Mouse (Mus musculus) ES-E14 (cell line): ENCODE results near the gene Ttyh2. TPM values are rescaled to one million over a fixed set of nuclear protein-coding genes. Genes with fewer than 3 reads are reported as not detected.

Source experiments
- DNase-seq: peaks from one replicate; pipeline ENCODE4 v3.0.0-alpha.2; 2013; ENCODE audit warnings: low read depth, low spot score
- H3K27ac ChIP-seq: 2 replicates; pipeline ENCODE4 v1.5.1; 2012; ENCODE audit warnings: low read depth, mild to moderate bottlenecking, low read length, moderate library complexity, mixed read lengths; ENCODE audit not compliant: poor library complexity, insufficient read depth, severe bottlenecking
- H3K36me3 ChIP-seq: 2 replicates; pipeline ENCODE4 v1.6.1; 2012; ENCODE audit warnings: mild to moderate bottlenecking, low read length, moderate library complexity, mixed read lengths; ENCODE audit not compliant: control insufficient read depth, poor library complexity, insufficient read depth, severe bottlenecking
- H3K4me1 ChIP-seq, 2 experiments: fragments of 150-350 bp in 1 of 2; sonication (generic) in 1 of 2; 2 replicates each; pipeline ENCODE4 v1.6.1; 2012; ENCODE audit warnings: low read length in 2 of 2, mild to moderate bottlenecking in 1 of 2, mixed read lengths in 1 of 2; ENCODE audit not compliant: control insufficient read depth in 2 of 2, insufficient read depth in 2 of 2, poor library complexity in 1 of 2
- H3K4me3 ChIP-seq, 2 experiments: fragments of 150-350 bp in 1 of 2; sonication (generic) in 1 of 2; 2 replicates each; pipeline ENCODE4 v1.5.1; 2012; ENCODE audit warnings: low read length in 2 of 2, low read depth in 1 of 2, mild to moderate bottlenecking in 1 of 2, mixed read lengths in 1 of 2; ENCODE audit not compliant: insufficient read depth in 1 of 2, poor library complexity in 1 of 2, severe bottlenecking in 1 of 2
- H3K9ac ChIP-seq: 2 replicates; pipeline ENCODE4 v1.6.1; 2012; ENCODE audit warnings: low read depth, mild to moderate bottlenecking, low read length, mixed read lengths; ENCODE audit not compliant: poor library complexity, insufficient read depth, severe bottlenecking
- H3K9me3 ChIP-seq: fragments of 150-350 bp; sonication (generic); 2 replicates; pipeline ENCODE4 v1.6.1; 2012; ENCODE audit warnings: low read depth, mild to moderate bottlenecking, low read length; ENCODE audit not compliant: control insufficient read depth, insufficient read depth
- CHD2 ChIP-seq: IDR thresholded peaks from 2 replicates; pipeline ENCODE4 v1.6.1; 2014; ENCODE audit warnings: mild to moderate bottlenecking, low read depth, low read length, inconsistent platforms
- HCFC1 ChIP-seq: IDR thresholded peaks from 2 replicates; pipeline ENCODE4 v1.6.1; 2012; ENCODE audit warnings: low read length, inconsistent platforms, borderline replicate concordance; ENCODE audit not compliant: insufficient read depth
- MAFK ChIP-seq: IDR thresholded peaks from 2 replicates; pipeline ENCODE4 v1.6.1; 2014; ENCODE audit warnings: mild to moderate bottlenecking, low read depth, low read length, inconsistent platforms; ENCODE audit not compliant: insufficient read depth
- ZC3H11A ChIP-seq: IDR thresholded peaks from 2 replicates; pipeline ENCODE4 v1.6.1; 2012; ENCODE audit warnings: low read depth, mild to moderate bottlenecking, inconsistent platforms, low read length, borderline replicate concordance
- ZNF384 ChIP-seq: IDR thresholded peaks from 2 replicates; pipeline ENCODE4 v1.6.1; 2012; ENCODE audit warnings: low read depth, low read length, inconsistent platforms
- in situ Hi-C, 2 experiments: fragments of 600-800 bp; cut with MboI; formaldehyde crosslinking; loops; one replicate each; pipeline ENCODE4 v1.15.1; 2025; ENCODE audit warnings: low sequenced_read_pairs in 2 of 2, inconsistent platforms in 1 of 2; ENCODE audit not compliant: unreplicated experiment in 2 of 2
- total RNA-seq: library from RNA; depleted of rRNA; stranded (reverse); fragments of 300-350 nt; gene quantifications from 2 replicates; pipeline ENCODE4 v1.2.3, GENCODE M21; 2012

Gene Ttyh2
- total RNA-seq, 1 experiment, result 16.7 TPM

- Histone ChIP-seq H3K36me3 (peaks cover 4% of the 10 kb centered on the region; the same call in 1 of the 2 replicates), H3K4me1 (peaks cover 0 to 38% of the 10 kb centered on the region in 2 experiments; a peak in 3 of 4 replicates), H3K9ac (peak overlapping the region; percentile 36; the same call in 1 of the 2 replicates), H3K4me3 (peak overlapping the region; percentile 25 to 57), H3K27ac (peak overlapping the region; percentile 47), H3K9me3 (no peaks in the 10 kb centered on the region)
- in situ Hi-C loops, result no loop called here
- peak; percentile 78 for DNase-seq
- TF ChIP-seq HCFC1 (no peak), ZC3H11A (no peak), CHD2 (no peak), MAFK (no peak), ZNF384 (no peak)
These were observed 8.7 kb downstream of the Ttyh2 start for GRCm38 (mm10) chr11:114683722-114684621.

- H3K9me3 ChIP-seq, result no peaks in the 10 kb centered on the region
- TF ChIP-seq CHD2, result no peak
- TF ChIP-seq MAFK, result no peak
- no peak for TF ChIP-seq ZC3H11A
- no peak for TF ChIP-seq ZNF384
- no peak for TF ChIP-seq HCFC1
- DNase-seq, result no peak
- H3K4me3 ChIP-seq, result no peak overlapping the region
- in situ Hi-C loops, result no loop called here
- H3K4me1 ChIP-seq, result peaks cover 0 to 38% of the 10 kb centered on the region in 2 experiments; a peak in 3 of 4 replicates
- no peak overlapping the region for H3K9ac ChIP-seq
- H3K36me3 ChIP-seq, result no peaks in the 10 kb centered on the region; the same call in 1 of the 2 replicates
- H3K27ac ChIP-seq, result no peak overlapping the region
These were observed 9.6 kb downstream of the Ttyh2 start for GRCm38 (mm10) chr11:114684627-114685373.

- Histone ChIP-seq H3K9ac (no peak overlapping the region), H3K36me3 (peaks cover 3% of the 10 kb centered on the region; the same call in 1 of the 2 replicates), H3K4me3 (no peak overlapping the region), H3K4me1 (peaks cover 0 to 41% of the 10 kb centered on the region in 2 experiments; a peak in 3 of 4 replicates), H3K9me3 (no peaks in the 10 kb centered on the region), H3K27ac (no peak overlapping the region)
- in situ Hi-C loops, result no loop called here
- no peak for DNase-seq
- TF ChIP-seq ZNF384 (no peak), ZC3H11A (no peak), MAFK (no peak), CHD2 (no peak), HCFC1 (no peak)
These were observed 10.4 kb downstream of the Ttyh2 start for GRCm38 (mm10) chr11:114685526-114686040.

GRCm38 (mm10) chr11:114686221-114686959 is 11.2 kb downstream of the Ttyh2 start:
- no peak for DNase-seq
- Histone ChIP-seq H3K4me1 (peaks cover 0 to 42% of the 10 kb centered on the region in 2 experiments; a peak in 3 of 4 replicates), H3K9ac (no peak overlapping the region), H3K36me3 (peaks cover 3% of the 10 kb centered on the region; the same call in 1 of the 2 replicates), H3K9me3 (no peaks in the 10 kb centered on the region), H3K4me3 (no peak overlapping the region), H3K27ac (no peak overlapping the region)
- no peak for TF ChIP-seq HCFC1
- no peak for TF ChIP-seq MAFK
- no peak for TF ChIP-seq CHD2
- TF ChIP-seq ZNF384, result no peak
- in situ Hi-C loops, result no loop called here
